Mouse (Mus musculus): ENCODE results near the gene Trmt1.

Trmt1 gene

DNA sequence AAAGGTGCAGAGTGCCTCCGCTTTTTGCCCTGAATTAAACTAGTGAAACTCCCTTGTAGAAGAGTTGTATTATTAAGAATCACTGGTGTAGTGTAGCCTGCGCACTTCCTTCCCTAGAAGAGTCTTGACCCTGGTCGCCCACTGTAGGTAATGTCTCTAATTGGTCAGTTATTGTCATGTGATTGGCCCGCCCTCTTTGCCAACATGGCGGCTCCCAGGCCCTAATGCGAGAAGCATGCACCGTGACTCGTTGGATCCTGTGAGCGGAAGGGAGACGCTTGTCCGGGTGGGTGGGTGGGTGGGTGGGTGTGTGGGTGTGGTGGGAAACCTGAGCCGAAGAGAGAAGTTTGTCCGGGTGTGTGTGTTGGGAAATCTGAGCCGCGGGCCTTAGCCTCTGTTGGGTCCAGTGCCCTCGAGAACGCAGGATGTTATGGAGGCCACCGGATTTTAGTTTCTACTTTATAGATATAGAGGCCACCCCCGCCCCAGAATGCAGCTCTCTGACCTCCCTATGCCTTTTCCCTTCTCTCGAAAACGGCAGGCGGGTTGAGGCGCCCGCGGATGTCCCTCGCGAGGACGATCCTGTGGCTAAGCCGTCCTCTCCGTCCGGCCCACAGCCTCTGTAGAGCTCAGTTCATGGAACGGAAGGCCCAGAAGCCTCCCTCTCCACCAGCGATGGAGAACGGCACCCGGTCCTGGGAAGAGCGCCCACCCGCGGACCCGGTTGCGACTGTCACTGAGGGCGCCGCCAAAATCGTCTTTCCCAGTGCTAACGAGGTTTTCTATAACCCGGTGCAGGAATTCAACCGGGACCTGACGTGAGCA, 3.2 kb downstream of the Trmt1 start:
- DNase-seq (ENCODE audit: low spot score in 2 of 2) = peak; percentile 88 to 89

DNA sequence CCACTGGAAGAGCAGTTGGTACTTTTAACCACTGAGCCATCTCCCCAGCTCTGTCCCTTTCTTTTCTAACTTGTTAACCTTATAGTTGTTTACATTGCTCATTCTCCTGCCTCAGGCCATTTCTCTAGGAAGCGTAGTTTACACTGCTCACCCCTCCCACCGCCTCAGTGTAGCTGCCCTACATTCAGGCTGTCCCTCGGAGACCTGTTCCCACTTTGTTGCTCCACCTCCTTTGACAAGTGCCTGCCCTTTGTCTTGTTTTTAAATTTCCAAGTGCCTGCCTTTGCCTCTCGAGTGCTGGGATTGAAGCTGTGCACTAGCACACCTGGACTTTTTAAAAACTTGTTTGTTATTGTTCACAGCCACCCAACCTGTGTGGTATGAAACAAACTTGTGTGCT, 7.2 kb downstream of the Trmt1 start:
- DNase-seq (ENCODE audit: low spot score in 2 of 2) = no peak

DNA sequence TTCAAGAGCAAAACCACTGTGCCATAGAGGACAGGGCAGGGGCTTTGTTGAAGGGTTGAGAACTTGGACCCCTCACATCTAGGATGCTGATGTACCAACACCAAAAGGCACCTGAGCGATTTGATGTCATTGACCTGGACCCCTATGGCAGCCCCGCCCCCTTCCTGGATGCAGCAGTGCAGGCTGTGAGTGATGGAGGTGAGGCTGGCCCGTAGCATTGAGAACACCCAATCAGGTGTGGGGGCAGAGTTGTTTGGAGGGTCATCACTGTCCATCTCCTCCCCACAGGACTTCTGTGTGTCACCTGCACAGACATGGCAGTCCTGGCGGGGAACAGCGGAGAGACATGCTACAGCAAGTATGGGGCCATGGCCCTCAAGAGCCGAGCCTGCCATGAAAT, 9.0 kb downstream of the Trmt1 start:
- DNase-seq (ENCODE audit: low spot score in 2 of 2) = no peak

DNA sequence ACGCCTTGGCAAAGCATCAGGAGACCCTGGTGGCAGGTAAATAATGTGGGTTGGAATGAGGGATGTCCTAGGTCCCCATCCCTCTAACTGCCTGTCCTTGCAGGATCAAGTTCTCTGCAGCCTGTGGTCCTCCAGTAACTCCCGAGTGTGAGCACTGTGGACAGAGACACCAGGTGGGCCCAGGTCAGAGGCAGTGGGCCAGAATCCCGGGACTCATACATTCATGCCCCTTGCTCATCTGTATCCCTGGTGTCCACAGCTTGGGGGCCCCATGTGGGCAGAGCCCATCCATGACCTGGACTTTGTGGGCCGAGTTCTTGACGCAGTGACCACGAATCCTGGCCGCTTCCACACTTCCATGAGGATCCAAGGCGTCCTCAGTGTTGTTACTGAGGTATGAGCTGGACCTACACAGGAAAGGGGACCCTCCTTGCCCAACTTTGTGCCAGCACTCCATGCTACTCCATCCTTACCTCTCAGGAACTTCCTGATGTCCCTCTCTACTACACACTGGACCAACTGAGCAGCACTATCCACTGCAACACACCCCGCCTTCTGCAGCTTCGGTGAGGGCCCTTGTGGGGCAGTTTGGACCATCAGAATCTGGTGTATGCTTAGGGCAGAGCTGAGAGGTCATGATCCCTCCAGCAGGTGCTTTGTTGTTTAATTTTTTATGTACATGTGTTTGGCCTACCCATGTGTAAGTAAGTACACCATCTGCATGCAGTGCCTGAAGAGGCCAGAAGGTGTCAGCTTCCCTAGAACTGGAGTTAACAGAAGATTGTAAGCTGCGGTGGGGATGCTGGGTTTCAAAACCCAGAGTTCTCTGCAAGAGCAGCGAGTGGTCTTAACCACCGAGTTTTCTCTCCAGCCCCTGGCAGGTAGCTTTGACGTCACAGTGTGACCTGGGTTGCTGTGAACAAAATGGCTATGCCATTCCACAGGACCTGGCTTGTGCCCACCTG, 11.3 kb downstream of the Trmt1 start:
- DNase-seq (ENCODE audit: low spot score in 2 of 2) = no peak

GRCm38 (mm10) chr8:84698288-84698687, 12.2 kb downstream of the Trmt1 start:
- no peak for DNase-seq (ENCODE audit: low spot score in 2 of 2)

GRCm38 (mm10) chr8:84698929-84699401, 12.9 kb downstream of the Trmt1 start:
- DNase-seq (ENCODE audit: low spot score in 2 of 2) = no peak

- peak; percentile 73 to 77 for DNase-seq (ENCODE audit: low spot score in 2 of 2)
These were observed 13.8 kb downstream of the Trmt1 start for GRCm38 (mm10) chr8:84699861-84700322.

DNA sequence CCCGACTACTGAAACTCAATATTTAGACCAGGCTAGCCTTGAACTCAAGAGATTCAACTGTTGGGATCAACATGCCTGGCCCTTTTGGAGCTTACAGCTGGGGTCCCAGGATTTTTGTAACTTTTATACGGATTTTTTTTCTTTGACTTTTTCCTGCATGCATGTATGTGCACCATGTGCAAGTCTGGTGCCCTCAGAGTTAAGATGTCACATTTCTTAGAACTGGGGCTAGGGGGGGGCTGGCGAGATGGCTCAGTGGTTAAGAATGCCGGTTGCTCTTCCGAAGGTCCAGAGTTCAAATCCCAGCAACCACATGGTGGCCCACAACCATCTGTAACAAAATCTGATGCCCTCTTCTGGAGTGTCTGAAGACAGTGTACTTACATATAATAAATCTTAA, 14.4 kb downstream of the Trmt1 start:
- no peak for DNase-seq (ENCODE audit: low spot score in 2 of 2)

DNA sequence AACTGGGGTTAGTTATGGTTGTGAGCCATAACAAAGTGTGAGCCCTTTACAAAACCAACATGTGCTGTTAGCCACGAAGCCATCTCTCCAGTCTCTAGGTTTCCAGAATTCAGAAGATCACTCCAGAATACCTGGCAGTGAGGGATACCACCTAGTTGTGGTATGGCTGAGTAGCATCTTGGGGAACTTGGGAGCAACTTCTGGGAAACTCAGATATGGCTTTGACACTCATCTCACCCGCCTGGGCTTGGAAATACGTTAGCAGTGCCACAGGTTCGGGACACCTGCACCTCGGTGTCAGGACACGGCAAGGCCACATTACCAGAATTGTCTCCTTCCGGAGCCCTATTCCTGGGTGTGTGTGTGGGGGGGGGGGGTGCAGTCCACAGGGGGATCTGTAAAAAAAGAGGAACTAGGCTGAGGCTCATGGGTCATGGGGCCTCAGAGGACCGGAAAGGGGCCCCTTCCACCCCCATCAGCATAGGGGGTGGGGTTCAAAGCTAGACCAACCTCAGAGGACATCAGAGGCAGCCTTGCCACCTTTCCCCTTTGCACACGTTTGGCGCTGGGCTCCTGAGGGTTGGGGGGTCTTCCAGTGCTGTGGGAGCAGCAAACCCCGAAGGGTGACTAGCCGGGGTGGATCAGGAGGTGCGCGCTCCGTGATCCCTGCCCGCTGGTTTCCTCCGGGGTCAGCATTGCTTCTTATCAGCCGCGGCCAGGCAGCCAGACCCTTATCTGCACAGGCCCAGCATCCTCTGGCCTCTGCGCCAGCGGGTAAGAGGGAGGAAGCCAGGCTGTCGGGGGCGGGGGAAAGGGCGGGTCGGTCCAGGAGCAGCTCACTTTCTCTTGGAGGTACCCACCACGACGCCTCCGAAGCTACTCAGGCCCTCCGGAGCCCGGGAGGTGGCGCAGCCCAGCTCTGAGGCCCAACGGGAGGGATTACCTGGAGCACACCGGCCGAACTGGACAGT, 15.1 kb downstream of the Trmt1 start, which contains the start of gene Lyl1:
TSS of gene Lyl1 (plus strand) at position 517 of the 971 bp plus-strand sequence.
- no peak for DNase-seq (ENCODE audit: low spot score in 2 of 2)

GRCm38 (mm10) chr8:84702561-84702960, 16.5 kb downstream of the Trmt1 start:
- DNase-seq (ENCODE audit: low spot score in 2 of 2) = no peak

DNA sequence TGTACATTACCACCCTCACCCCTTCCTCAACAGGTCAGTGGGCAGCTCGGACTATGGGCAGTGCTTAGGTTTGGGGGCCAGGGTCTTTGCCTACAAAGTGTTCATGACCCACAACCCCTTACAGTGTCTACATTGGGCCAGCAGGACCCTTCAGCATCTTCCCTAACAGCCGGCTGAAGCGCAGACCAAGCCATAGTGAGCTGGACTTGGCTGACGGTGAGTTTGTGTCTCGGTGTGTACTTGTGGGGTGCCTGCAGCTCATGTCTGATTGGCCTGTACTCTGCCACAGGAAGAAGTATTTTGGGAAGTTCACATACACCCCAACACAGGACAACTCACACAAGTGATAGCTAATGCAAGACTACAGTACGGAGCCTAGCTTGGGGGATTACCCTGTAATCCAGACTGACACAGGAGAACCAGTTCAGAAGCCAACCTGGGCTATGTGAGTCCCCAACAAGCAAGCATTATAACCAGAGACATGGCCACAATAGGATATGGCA, 16.9 kb downstream of the Trmt1 start:
- no peak for DNase-seq (ENCODE audit: low spot score in 2 of 2)

DNA sequence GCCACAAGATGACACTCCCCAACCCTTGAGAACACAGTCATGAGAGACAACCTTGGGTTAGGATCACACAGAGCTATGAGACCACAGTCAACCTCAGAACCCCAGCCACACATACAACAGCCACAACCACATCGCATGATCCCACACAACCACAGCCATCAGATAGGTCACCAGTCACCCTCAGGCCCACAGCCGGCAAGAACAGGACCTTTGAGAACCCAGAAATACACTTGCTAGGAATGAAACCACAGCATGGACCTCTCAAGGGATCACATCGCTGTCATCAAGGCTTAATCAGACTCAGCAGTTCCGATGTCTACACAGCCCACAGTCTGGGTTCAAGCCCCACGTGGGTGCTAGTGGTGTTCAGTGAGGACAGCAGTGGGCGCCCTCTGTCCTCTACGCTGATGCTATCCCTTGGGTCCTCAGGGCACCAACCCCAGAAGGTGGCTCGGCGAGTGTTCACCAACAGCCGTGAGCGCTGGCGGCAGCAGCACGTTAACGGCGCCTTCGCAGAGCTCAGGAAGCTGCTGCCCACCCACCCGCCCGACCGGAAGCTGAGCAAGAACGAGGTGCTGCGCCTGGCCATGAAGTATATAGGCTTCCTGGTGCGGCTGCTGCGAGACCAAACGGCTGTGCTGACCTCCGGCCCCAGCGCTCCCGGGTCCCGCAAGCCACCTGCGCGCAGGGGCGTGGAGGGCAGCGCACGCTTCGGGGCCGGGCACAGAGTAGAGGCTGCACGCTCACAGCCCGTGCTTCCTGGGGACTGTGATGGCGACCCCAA, 17.6 kb downstream of the Trmt1 start:
- DNase-seq (ENCODE audit: low spot score in 2 of 2) = no peak

GRCm38 (mm10) chr8:84704356-84704755, 18.2 kb downstream of the Trmt1 start:
- DNase-seq (ENCODE audit: low spot score in 2 of 2) = no peak

DNA sequence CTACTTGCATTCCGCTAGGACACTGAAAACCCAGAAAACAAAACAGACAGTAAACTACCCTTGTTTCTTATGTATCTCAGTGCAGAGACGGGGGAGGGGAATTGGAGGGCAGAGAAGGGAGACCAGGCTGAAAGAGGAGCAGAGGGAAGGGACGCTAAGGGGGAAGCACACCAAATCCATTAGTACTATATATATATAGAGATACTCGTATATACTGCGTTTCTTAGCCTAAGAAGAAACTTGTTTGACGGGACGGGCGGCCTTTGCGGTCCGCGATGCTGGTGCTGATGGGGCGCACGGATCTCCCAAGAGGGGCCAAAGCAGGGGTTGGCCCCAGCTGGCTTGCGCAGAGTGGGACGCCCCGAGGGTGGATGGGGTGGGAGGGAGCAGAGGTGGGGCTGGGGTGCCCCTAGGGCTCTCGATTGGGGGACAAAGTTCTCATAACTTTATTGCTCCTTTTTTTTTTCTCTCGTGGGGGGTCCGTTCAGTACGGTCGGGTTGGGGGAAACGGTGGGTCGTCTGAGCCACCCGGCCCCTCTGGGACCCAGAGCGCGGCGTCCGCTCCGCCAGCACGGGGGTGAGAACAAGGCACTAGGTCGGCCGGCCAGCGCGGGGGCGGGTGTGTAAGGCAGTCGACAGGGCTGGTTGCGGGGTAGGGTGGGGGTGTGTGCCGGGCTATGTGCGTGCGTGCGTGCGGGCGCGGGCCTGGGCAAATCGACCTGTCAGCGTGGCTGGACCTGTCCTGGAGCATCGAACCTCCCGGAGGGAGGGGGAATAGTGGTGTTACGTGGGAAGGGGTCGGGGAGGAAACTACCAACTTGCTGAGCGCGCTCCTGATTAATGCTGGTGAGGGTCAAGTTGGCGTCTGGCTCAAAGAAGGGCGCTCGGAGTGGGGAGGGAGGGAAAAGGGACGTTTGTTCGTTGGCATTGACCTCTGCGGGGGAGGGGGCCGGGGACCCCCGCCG, 19.0 kb downstream of the Trmt1 start:
- no peak for DNase-seq (ENCODE audit: low spot score in 2 of 2)

DNA sequence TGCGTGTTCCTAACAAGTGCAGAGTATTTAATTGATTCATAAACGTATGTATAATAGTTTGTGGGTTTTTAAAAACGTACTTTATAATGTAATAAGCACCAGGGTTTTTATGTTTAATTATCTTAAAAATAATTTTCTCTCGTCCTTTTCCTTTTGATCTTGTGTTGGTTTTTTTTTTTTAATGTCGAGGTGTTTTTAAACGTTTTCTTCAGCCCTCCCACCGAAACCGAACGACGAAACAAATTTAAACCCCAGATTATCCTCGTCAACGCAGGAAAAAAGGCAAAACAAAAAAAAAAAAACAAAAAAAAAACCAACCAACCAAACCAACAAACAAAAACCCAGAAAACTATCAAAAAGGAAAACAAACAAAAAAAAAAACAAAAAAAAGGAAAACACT, 19.9 kb downstream of the Trmt1 start:
- no peak for DNase-seq (ENCODE audit: low spot score in 2 of 2)

DNA sequence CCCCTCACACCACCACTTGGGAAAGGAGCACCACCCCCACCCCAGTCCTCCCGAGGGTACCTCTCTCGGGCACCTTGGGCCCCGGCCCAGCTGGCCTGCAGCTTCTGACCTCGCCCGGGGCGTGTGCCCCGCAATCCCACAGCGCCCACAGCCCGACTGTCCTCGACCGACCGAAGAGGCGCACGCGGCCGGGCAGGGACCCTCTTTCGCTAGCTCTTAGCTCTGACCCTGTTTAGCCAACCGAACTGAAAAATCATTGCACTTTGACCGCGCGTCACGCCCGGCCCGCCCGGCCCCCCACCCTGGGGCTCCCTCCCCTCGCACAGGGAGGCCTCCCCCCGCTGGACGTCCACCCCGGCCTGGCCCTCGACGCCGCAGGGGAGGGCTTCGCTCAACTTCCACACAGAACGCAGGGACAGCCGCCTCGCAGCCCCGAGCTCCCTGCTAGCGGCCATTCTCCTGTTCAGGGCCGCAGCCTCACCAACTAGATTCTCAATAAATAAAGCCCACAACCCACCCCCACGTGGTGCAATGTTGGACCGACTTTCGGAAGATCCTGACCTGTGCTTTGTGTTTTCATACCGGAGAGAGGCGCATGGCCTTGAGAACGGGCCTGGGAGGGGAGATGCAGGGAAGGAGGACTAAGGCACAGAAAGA, 20.6 kb downstream of the Trmt1 start:
- no peak for DNase-seq (ENCODE audit: low spot score in 2 of 2)

GRCm38 (mm10) chr8:84707267-84707883, 21.3 kb downstream of the Trmt1 start:
- no peak for DNase-seq (ENCODE audit: low spot score in 2 of 2)

DNA sequence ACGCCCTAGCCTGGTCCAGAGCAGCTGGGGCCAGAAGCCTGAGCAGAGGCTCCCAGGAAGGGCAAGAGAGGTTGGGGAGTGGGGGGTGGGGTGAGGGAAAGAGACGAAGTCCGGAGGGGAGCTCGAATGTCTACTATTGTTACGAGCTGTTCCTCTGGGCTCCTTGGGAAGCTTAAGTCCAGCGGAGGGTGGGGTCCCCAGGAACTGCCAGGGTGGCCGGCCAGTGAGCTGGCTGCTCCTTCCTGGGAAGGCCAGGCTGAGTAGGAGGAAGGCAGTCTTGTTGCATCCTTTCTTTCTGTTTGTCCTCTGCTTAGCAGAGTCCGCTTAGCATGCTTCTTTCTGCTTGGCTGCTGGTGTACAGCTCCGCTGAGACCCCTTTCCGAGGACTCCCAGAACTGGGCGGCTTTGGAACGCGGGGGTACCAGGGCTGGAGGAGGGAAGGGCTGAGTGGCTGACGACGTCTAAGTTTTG, 22.0 kb downstream of the Trmt1 start:
- DNase-seq (ENCODE audit: low spot score in 2 of 2) = no peak

All from frontal cortex, postnatal 10 days (tissue).